Comparison of ENCODE assay signal across 10 mouse cellular contexts in the genomic region with DNA sequence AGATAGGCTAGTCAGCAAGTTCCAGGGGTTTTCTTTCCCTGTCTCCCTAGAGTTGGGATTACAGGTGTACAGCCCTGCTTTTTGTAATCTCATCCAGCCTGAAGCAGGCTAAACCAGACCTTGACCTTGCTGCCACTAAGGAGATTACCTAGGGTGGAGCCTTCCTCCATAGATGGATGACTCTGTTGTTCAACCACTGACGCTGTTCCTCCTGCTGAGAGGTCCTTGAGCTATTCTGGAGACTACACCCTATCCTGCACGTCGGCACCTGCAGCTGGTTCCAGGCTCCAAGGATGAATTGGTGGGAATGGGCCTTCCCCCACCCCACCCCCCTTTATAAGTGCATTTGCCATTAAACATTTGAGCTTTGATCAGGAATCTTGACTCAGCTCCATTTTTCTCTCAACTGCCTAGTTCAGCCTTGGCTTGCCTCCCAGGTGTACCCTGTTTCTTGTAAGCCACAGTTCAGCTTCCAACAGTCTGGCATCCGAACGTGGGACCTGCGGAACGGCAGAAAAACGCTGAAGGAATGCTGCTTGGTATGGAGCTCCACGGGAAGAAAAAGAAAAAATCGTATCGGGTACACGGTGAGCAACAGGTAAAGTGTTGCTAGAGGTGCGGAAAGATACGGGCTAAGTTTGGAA.
DNase-seq lines count a peak whose midpoint lies in the region; ATAC-seq lines count a peak whose summit lies in the region.
"Had no signal": no experiment of that assay in that cellular context is flagged by ENCODE, and none has a peak within 500 bp of the region (broad histone marks: within the 10 kb centered on the region; RNA-seq: fewer than 3 reads in every experiment).

No protein-coding gene starts in this region.

- no peak for DNase-seq in heart, postnatal 10 days
- DNase-seq in R1 (ENCODE audit: low read depth, low spot score), result peak; percentile 59
- no peak for DNase-seq in layer of hippocampus, adult 11-12 months (ENCODE audit: low spot score)
- no peak for DNase-seq in adrenal gland, postnatal 10 days
- DNase-seq: kidney, adult 8-10 months had no signal

- intact Hi-C loops in heart, postnatal 10 days (cut with DNase I), result no loop called here

- no peak overlapping the region for H3K9ac ChIP-seq in heart, embryonic 15.5 days
- H3K9ac ChIP-seq in midbrain, embryonic 12.5 days (replicated peaks), result no peak overlapping the region
- H3K9ac ChIP-seq in midbrain, embryonic 13.5 days (replicated peaks), result no peak overlapping the region
- H3K9ac ChIP-seq in forebrain, embryonic 16.5 days (replicated peaks; ENCODE audit: low read depth, low read length), result no peak overlapping the region

- no peaks in the 10 kb centered on the region for H3K36me3 ChIP-seq in heart, embryonic 15.5 days
- no peaks in the 10 kb centered on the region for H3K36me3 ChIP-seq in midbrain, embryonic 12.5 days
- H3K36me3 ChIP-seq in midbrain, embryonic 13.5 days, result no peaks in the 10 kb centered on the region
- no peaks in the 10 kb centered on the region for H3K36me3 ChIP-seq in forebrain, embryonic 16.5 days (ENCODE audit: control insufficient read depth, insufficient read depth)

- H3K27me3 ChIP-seq in heart, embryonic 15.5 days, result no peaks in the 10 kb centered on the region
- H3K27me3 ChIP-seq in midbrain, embryonic 12.5 days, result peaks cover 4% of the 10 kb centered on the region; the same call in 1 of the 2 replicates
- H3K27me3 ChIP-seq in midbrain, embryonic 13.5 days, result no peaks in the 10 kb centered on the region
- H3K27me3 ChIP-seq in forebrain, embryonic 16.5 days (replicated peaks; ENCODE audit: control insufficient read depth, insufficient read depth, low read length), result no peaks in the 10 kb centered on the region

- peak overlapping the region; percentile 51 for H3K4me2 ChIP-seq in heart, embryonic 15.5 days
- peak overlapping the region; percentile 11; the same call in 1 of the 2 replicates for H3K4me2 ChIP-seq in midbrain, embryonic 12.5 days (replicated peaks)
- no peak overlapping the region for H3K4me2 ChIP-seq in midbrain, embryonic 13.5 days (replicated peaks)
- H3K4me2 ChIP-seq in forebrain, embryonic 16.5 days (ENCODE audit: low read length), result peak overlapping the region; percentile 37

- no peak overlapping the region for H3K27ac ChIP-seq in heart, embryonic 15.5 days
- H3K27ac ChIP-seq in midbrain, embryonic 12.5 days (replicated peaks), result no peak overlapping the region
- H3K27ac ChIP-seq in midbrain, embryonic 13.5 days, result no peak overlapping the region
- H3K27ac ChIP-seq in forebrain, embryonic 16.5 days (ENCODE audit: low read length), result no peak overlapping the region

- ATAC-seq in heart, embryonic 15.5 days (replicated peaks; ENCODE audit: insufficient number of reproducible peaks, insufficient read depth, low FRiP score, low read depth), result no peak
- no peak for ATAC-seq in midbrain, embryonic 12.5 days (ENCODE audit: low FRiP score, low read depth)
- no peak for ATAC-seq in midbrain, embryonic 13.5 days
- peak; percentile 55; the same call in 1 of the 2 replicates for ATAC-seq in forebrain, embryonic 16.5 days

- WGBS in heart, embryonic 15.5 days, result 29% methylated on average over 14 of the region's 14 CpGs
- 31% methylated on average over 14 of the region's 14 CpGs for WGBS in midbrain, embryonic 12.5 days
- 32% methylated on average over 14 of the region's 14 CpGs for WGBS in midbrain, embryonic 13.5 days
- 19% methylated on average over 14 of the region's 14 CpGs for WGBS in forebrain, embryonic 16.5 days

- peak overlapping the region; percentile 21 for H3K4me3 ChIP-seq in heart, embryonic 15.5 days
- H3K4me3 ChIP-seq in midbrain, embryonic 12.5 days, result no peak overlapping the region
- H3K4me3 ChIP-seq in midbrain, embryonic 13.5 days (replicated peaks), result no peak overlapping the region
- no peak overlapping the region for H3K4me3 ChIP-seq in forebrain, embryonic 16.5 days (replicated peaks; ENCODE audit: low read length)
- H3K4me3 ChIP-seq: erythroblast, embryonic 14.5 days had no signal

- no peaks in the 10 kb centered on the region for H3K9me3 ChIP-seq in heart, embryonic 15.5 days (replicated peaks)
- no peaks in the 10 kb centered on the region for H3K9me3 ChIP-seq in midbrain, embryonic 12.5 days
- no peaks in the 10 kb centered on the region for H3K9me3 ChIP-seq in midbrain, embryonic 13.5 days
- H3K9me3 ChIP-seq in forebrain, embryonic 16.5 days (ENCODE audit: control insufficient read depth, low read length), result no peaks in the 10 kb centered on the region

- peaks cover 5% of the 10 kb centered on the region; the same call in 1 of the 2 replicates for H3K4me1 ChIP-seq in heart, embryonic 15.5 days (replicated peaks)
- H3K4me1 ChIP-seq in midbrain, embryonic 12.5 days, result 0 out of 2 replicates have a peak, but pooled peaks cover 4% of the 10 kb centered on the region
- peaks cover 3% of the 10 kb centered on the region; the same call in 1 of the 2 replicates for H3K4me1 ChIP-seq in midbrain, embryonic 13.5 days (replicated peaks)
- H3K4me1 ChIP-seq in forebrain, embryonic 16.5 days (replicated peaks; ENCODE audit: control insufficient read depth, insufficient read depth, low read length), result peaks cover 7% of the 10 kb centered on the region
